Mouse (Mus musculus): ENCODE measurements around the gene Tom1.

Gene Tom1

DNA sequence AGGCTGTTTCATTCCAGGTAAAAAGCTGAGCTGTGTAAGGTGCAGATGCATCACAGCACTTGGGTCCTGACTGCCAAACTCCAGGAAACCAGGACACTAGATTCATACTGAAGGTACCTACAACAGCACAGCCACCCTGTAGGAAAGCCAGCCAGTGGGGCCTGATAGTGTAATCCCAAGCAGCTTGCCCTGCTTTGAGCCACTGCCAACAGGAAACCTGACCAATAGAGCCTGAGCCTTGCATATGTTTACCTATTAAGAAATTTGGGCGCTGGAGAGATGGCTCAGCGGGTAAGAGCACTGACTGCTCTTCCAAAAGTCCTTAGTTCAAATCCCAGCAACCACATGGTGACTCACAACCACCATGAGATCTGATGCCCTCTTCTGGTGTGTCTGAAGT, 8.7 kb downstream of the Tom1 start:
- no peak for DNase-seq (ENCODE audit: low read depth, low spot score)

DNA sequence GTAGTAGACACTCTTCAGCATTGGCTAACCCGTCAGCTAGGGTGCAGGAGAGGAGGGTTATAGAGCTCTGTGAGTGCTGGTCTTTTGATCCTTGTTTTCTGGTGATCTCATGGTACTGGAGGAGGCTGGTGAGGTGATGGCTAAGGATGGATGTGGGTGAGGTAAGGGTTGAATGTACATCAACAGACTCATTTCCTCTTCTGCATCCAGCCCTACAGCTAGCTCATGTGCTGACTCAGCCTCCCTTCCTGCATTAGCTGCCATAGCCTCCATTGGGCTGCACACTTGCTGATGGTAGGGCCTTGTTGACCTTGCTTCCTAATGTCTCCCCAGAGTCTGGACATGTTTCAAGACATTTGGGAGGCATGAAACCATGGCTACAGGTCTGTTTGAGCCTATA, 9.5 kb downstream of the Tom1 start:
- DNase-seq (ENCODE audit: low read depth, low spot score) = no peak

GRCm38 (mm10) chr8:75046303-75046702, 12.8 kb downstream of the Tom1 start:
- DNase-seq (ENCODE audit: low read depth, low spot score) = no peak

GRCm38 (mm10) chr8:75047784-75048183, 14.3 kb downstream of the Tom1 start:
- no peak for DNase-seq (ENCODE audit: low read depth, low spot score)

- DNase-seq (ENCODE audit: low read depth, low spot score) = no peak
Measured at GRCm38 (mm10) chr8:75053342-75053741, 19.8 kb downstream of the Tom1 start.

DNA sequence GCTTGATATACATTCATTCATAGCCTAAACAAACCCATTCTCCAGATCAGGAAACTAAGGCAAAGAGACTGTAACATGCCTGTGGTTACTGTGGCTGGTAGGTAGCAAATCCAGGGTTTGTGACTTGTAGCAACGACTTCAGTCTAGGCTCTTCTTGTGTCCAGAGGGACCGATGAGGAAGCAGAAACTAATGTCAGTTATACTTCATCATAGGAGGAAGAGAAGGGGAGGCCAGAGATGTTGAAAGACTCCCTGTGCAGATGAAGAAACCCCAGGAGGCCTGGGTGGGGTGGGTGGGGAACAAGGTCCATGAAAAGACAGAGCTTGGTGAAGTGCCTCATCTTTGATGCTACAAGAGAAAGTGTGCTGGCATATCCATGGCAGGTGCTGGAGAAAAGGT, 22.2 kb downstream of the Tom1 start:
- no peak for DNase-seq (ENCODE audit: low read depth, low spot score)

- no peak for DNase-seq (ENCODE audit: low read depth, low spot score)
Measured at GRCm38 (mm10) chr8:75060022-75060421, 26.5 kb downstream of the Tom1 start.

- DNase-seq (ENCODE audit: low read depth, low spot score) = no peak
Measured at GRCm38 (mm10) chr8:75060815-75061214, 27.3 kb downstream of the Tom1 start.

GRCm38 (mm10) chr8:75063290-75063689, 29.8 kb downstream of the Tom1 start:
- DNase-seq (ENCODE audit: low read depth, low spot score) = no peak

GRCm38 (mm10) chr8:75064790-75065189, 31.3 kb downstream of the Tom1 start:
- DNase-seq (ENCODE audit: low read depth, low spot score) = no peak

- DNase-seq (ENCODE audit: low read depth, low spot score) = no peak
Measured at GRCm38 (mm10) chr8:75067287-75067686, 33.8 kb downstream of the Tom1 start.

DNA sequence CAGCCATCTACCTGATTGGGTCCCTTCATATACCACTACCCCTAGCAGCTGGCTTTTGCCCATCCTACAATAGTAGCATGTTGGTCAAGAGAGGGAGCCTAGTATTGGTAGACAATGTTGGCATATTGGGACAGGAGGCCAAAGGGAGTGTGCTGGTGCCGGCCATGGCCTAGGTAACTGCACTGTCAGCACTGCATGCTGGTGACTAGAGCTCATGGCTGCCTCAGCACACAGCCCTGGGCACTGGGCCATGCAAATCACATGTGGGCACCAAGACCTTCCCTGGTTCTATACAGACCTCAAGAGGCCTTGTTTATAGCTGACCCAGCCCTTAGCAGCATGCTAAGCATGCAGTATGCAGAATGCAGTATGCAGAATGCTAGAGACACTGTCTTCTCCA, 36.8 kb downstream of the Tom1 start:
- DNase-seq (ENCODE audit: low read depth, low spot score) = no peak

DNA sequence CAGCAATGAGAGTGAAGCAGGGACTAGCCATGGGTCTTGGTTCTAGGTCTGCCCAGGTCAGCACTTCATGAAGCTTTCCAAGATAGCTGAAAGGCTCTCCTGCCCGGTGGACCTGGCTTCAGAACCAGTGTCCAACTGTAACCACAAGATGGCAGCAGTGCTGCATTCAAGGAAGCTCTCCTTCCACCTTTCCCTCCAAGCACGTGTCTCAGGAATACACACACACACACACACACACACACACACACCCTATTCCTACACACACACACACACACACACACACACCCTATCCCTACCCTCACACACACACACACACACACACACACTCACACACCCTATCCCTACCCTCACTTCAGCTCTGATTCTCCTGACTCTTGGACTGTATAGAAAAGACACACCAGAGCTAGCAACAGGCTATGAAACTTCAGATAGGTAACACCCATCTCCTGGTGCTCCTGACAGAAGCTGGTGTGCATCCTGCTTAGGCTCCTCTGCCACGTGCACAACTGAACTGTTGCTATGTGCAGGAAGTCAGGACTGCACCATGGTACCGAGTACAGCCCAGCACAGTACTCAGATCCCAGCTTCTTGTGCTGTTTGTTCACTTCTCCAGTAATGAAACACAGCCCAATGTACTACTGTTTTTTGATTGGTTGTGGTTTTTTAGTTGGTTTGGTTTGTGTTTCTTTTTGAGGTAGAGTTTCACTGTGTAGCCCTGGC, 38.3 kb downstream of the Tom1 start:
- DNase-seq (ENCODE audit: low read depth, low spot score) = peak; percentile 73

DNA sequence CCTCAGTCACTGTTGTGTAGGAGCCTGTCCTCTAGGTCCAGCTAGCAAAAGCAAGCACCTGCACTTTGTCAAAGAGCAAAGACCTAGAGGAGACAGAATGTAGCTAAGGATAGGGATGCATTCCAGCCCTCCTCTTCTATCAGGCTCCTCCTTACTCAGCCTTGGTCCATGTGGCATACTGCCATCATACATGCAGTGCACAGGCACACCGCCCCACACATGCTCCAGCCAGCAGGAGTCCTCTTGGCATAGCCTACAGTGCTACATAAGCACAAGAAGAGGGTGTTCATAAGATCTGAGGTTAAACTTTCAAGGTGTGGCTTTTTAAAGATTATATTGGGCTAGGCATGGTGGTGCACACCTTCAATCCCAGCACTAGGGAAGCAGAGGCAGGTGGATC, 41.4 kb downstream of the Tom1 start:
- DNase-seq (ENCODE audit: low read depth, low spot score) = no peak

DNA sequence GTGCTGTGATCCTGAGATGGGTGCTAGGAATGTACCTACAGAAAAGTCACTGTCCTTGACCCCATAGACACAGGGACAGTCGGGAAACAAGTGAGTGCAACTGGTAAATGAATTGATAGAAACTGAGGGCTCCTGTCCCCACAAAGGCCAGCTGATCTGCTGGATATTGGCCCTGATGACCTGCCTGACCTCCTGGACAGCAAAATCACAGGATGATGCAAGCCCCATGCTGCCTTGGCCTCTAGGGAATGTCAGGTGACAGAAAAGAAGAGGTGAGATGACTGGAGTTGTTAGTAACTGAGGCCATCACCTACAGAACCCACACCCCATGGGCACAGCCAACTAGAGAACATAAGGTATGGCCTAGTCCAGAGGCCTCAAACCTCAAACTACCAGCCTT, 44.7 kb downstream of the Tom1 start:
- no peak for DNase-seq (ENCODE audit: low read depth, low spot score)

DNA sequence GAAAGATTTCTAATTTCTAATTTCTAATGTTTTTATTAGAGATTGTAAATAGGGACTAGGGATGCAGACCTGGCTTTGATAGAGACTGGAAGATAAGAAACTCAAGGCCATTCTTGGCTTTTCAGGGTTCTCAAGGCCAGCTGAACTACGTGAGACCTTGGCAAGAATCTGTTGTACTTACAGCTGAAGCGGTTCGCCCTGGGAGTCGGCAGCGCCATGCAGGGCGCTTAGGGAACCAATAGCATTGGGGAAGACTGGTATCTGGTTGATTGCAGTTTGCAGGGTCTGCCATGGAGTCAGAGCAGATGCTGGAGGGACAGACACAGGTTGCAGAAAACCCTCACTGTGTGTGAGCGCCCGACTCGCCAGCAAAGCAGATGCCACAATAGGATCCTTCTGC, 45.3 kb downstream of the Tom1 start:
- DNase-seq (ENCODE audit: low read depth, low spot score) = no peak

DNA sequence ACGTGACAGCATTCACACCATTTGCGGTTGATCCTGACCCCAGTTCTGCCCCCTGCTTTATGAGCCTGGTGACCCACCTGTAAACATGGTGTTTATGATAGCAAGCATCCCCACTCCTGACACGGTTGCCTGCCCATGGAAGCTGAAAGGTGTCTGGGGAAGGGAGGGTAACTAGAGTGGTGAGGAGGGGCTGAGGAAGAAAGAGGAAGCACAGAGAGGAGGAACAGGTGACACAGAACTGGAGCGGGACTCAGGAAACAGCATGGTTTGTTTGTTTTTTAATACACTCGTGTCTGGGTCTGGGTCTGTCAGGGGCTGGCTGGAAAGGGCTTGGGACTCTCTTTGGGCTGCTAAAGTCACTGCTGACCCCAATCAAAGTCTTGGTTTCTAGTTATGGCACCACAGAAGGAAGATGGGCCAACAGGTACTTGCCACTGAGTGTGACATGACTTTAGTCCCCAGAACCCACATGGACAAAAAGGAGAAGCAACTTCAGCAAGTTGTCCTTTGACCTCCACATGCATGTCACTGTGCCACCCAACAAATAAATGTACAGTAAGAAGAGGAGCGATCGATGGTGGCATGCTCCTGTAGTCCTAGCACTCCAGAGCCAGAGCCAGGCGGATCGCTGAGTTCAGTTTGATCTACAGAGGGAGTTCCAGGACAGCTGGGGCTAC, 48.0 kb downstream of the Tom1 start:
- DNase-seq (ENCODE audit: low read depth, low spot score) = no peak

GRCm38 (mm10) chr8:75082181-75082805, 48.8 kb downstream of the Tom1 start:
- no peak for DNase-seq (ENCODE audit: low read depth, low spot score)

- peak; percentile 89 for DNase-seq (ENCODE audit: low read depth, low spot score)
Measured at GRCm38 (mm10) chr8:75083846-75084245, 50.3 kb downstream of the Tom1 start.

- no peak for DNase-seq (ENCODE audit: low read depth, low spot score)
Measured at GRCm38 (mm10) chr8:75084382-75085064, 51.0 kb downstream of the Tom1 start.

- DNase-seq (ENCODE audit: low read depth, low spot score) = no peak
Measured at GRCm38 (mm10) chr8:75086002-75086401, 52.5 kb downstream of the Tom1 start.

DNA sequence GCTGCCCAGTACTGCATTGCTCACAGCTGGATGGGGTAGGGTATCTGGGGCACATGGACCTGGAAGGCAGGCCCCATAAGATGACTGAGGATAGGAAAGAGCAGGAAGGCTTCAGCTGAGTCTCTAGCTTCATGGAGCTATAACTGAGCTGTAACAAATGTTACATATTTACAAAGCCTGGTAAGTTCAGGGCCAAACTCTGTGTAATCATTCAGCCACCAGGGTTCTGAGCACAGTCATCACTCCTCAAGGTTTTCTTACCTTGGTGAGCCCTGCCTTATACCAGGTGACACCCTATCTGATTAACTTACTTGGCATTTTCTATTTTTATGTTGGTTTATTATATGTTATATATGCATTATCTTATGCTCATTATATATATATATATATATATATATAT, 53.6 kb downstream of the Tom1 start:
- DNase-seq (ENCODE audit: low read depth, low spot score) = no peak

Data from retina, postnatal 7 days (tissue).